Mouse (Mus musculus): Measurements from ENCODE around the gene Lcat. TPM values are rescaled to one million over a fixed set of nuclear protein-coding genes. Genes with fewer than 3 reads are reported as not detected.

Gene Lcat
- polyA plus RNA-seq, 1 experiment from 2014 or later = 32.1 TPM

GRCm38 (mm10) chr8:105959350-105959749 is 16.2 kb upstream of the Lcat start:
- no peak overlapping the region; the same call in 1 of the 2 replicates for H3K9ac ChIP-seq (ENCODE audit: low read depth, low read length)
- DNase-seq (ENCODE audit: low spot score) (no peak), ATAC-seq (replicated peaks; ENCODE audit: low FRiP score) (no peak)

GRCm38 (mm10) chr8:105957813-105958212 is 14.6 kb upstream of the Lcat start:
- WGBS = 52% methylated on average over 3 of the region's 4 CpGs
- ATAC-seq (replicated peaks; ENCODE audit: low FRiP score) = no peak
- Histone ChIP-seq H3K9ac (ENCODE audit: low read depth, low read length) (no peak overlapping the region), H3K27me3 (replicated peaks; ENCODE audit: control insufficient read depth, insufficient read depth, low read length) (no peaks in the 10 kb centered on the region), H3K36me3 (ENCODE audit: control insufficient read depth, insufficient read depth, low read length) (peaks cover 26% of the 10 kb centered on the region), H3K4me1 (replicated peaks; ENCODE audit: control insufficient read depth, insufficient read depth, low read length) (peaks cover 16% of the 10 kb centered on the region), H3K27ac (ENCODE audit: low read depth, low read length) (no peak overlapping the region), H3K4me3 (ENCODE audit: low read depth, low read length) (no peak overlapping the region), H3K9me3 (ENCODE audit: control insufficient read depth, low read length) (no peaks in the 10 kb centered on the region), H3K4me2 (no peak overlapping the region)
- DNase-seq (ENCODE audit: low spot score) = no peak

More at GRCm38 (mm10) chr8:105959350-105959749, 16.2 kb upstream of the Lcat start:
- Histone ChIP-seq H3K4me2 (no peak overlapping the region), H3K27ac (ENCODE audit: low read depth, low read length) (no peak overlapping the region), H3K4me3 (ENCODE audit: low read depth, low read length) (no peak overlapping the region), H3K4me1 (replicated peaks; ENCODE audit: control insufficient read depth, insufficient read depth, low read length) (peaks cover 22% of the 10 kb centered on the region), H3K27me3 (replicated peaks; ENCODE audit: control insufficient read depth, insufficient read depth, low read length) (no peaks in the 10 kb centered on the region), H3K9me3 (ENCODE audit: control insufficient read depth, low read length) (no peaks in the 10 kb centered on the region), H3K36me3 (ENCODE audit: control insufficient read depth, insufficient read depth, low read length) (peaks cover 19% of the 10 kb centered on the region)
- 91% methylated on average over 7 of the region's 7 CpGs for WGBS

GRCm38 (mm10) chr8:105956556-105956955 is 13.4 kb upstream of the Lcat start:
- H3K36me3 ChIP-seq (ENCODE audit: control insufficient read depth, insufficient read depth, low read length) = peaks cover 26% of the 10 kb centered on the region
- H3K4me2 ChIP-seq = no peak overlapping the region
- H3K9ac ChIP-seq (ENCODE audit: low read depth, low read length) = no peak overlapping the region
- WGBS = 91% methylated on average over 4 of the region's 4 CpGs
- H3K4me1 ChIP-seq (replicated peaks; ENCODE audit: control insufficient read depth, insufficient read depth, low read length) = peaks cover 9% of the 10 kb centered on the region
- no peak overlapping the region for H3K4me3 ChIP-seq (ENCODE audit: low read depth, low read length)
- H3K9me3 ChIP-seq (ENCODE audit: control insufficient read depth, low read length) = no peaks in the 10 kb centered on the region
- DNase-seq (ENCODE audit: low spot score) = no peak
- H3K27ac ChIP-seq (ENCODE audit: low read depth, low read length) = no peak overlapping the region
- no peak for ATAC-seq (replicated peaks; ENCODE audit: low FRiP score)
- no peaks in the 10 kb centered on the region for H3K27me3 ChIP-seq (replicated peaks; ENCODE audit: control insufficient read depth, insufficient read depth, low read length)

GRCm38 (mm10) chr8:105951057-105951659 is 8.0 kb upstream of the Lcat start:
- ATAC-seq (replicated peaks; ENCODE audit: low FRiP score) (no peak), DNase-seq (ENCODE audit: low spot score) (no peak)
- Histone ChIP-seq H3K4me2 (no peak overlapping the region), H3K9me3 (ENCODE audit: control insufficient read depth, low read length) (no peaks in the 10 kb centered on the region), H3K4me1 (replicated peaks; ENCODE audit: control insufficient read depth, insufficient read depth, low read length) (no peaks in the 10 kb centered on the region), H3K27ac (ENCODE audit: low read depth, low read length) (no peak overlapping the region), H3K27me3 (replicated peaks; ENCODE audit: control insufficient read depth, insufficient read depth, low read length) (no peaks in the 10 kb centered on the region), H3K9ac (ENCODE audit: low read depth, low read length) (no peak overlapping the region; the same call in 1 of the 2 replicates), H3K4me3 (ENCODE audit: low read depth, low read length) (no peak overlapping the region), H3K36me3 (ENCODE audit: control insufficient read depth, insufficient read depth, low read length) (peaks cover 39% of the 10 kb centered on the region)
- WGBS = 63% methylated on average over 7 of the region's 7 CpGs

DNA sequence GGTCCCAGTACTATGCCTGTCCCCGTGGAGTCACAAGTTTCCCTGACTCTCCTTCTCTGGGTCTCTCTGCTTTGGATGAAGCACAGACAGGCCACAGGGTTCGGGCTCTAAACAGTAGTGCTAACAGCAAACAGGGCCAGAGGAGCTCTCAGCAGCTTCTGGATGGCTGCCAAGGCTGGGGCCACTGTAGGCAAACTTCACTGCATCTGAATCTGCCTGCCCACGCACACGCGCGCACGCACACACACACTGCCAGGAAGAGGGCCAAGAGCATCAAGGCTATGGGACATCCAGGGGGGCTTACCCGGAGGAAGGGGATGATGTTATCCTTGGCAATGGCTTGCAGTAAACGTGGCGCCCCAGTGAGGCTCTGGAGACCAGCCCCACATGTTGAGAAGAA is 6.2 kb upstream of the Lcat start:
- 88% methylated on average over 10 of the region's 10 CpGs for WGBS
- no peaks in the 10 kb centered on the region for H3K9me3 ChIP-seq (ENCODE audit: control insufficient read depth, low read length)
- no peaks in the 10 kb centered on the region for H3K27me3 ChIP-seq (replicated peaks; ENCODE audit: control insufficient read depth, insufficient read depth, low read length)
- H3K4me1 ChIP-seq (replicated peaks; ENCODE audit: control insufficient read depth, insufficient read depth, low read length) = no peaks in the 10 kb centered on the region
- H3K36me3 ChIP-seq (ENCODE audit: control insufficient read depth, insufficient read depth, low read length) = peaks cover 50% of the 10 kb centered on the region
- H3K4me3 ChIP-seq (ENCODE audit: low read depth, low read length) = no peak overlapping the region
- no peak overlapping the region for H3K4me2 ChIP-seq
- no peak for ATAC-seq (replicated peaks; ENCODE audit: low FRiP score)
- H3K27ac ChIP-seq (ENCODE audit: low read depth, low read length) = no peak overlapping the region
- H3K9ac ChIP-seq (ENCODE audit: low read depth, low read length) = no peak overlapping the region
- DNase-seq (ENCODE audit: low spot score) = no peak

- ATAC-seq (replicated peaks; ENCODE audit: low FRiP score) = peak; percentile 13; the same call in 1 of the 2 replicates
- no peak overlapping the region for H3K9ac ChIP-seq (ENCODE audit: low read depth, low read length)
- H3K27me3 ChIP-seq (replicated peaks; ENCODE audit: control insufficient read depth, insufficient read depth, low read length) = no peaks in the 10 kb centered on the region
- peaks cover 19% of the 10 kb centered on the region for H3K4me1 ChIP-seq (replicated peaks; ENCODE audit: control insufficient read depth, insufficient read depth, low read length)
- no peak for DNase-seq (ENCODE audit: low spot score)
- WGBS = 88% methylated on average over 5 of the region's 5 CpGs
- no peaks in the 10 kb centered on the region; the same call in 1 of the 2 replicates for H3K9me3 ChIP-seq (ENCODE audit: control insufficient read depth, low read length)
- H3K36me3 ChIP-seq (ENCODE audit: control insufficient read depth, insufficient read depth, low read length) = peaks cover 50% of the 10 kb centered on the region
- H3K4me3 ChIP-seq (ENCODE audit: low read depth, low read length) = peak overlapping the region; percentile 41
- H3K4me2 ChIP-seq = peak overlapping the region; percentile 54
- peak overlapping the region; percentile 64; the same call in 1 of the 2 replicates for H3K27ac ChIP-seq (ENCODE audit: low read depth, low read length)
These were observed 640 bp downstream of the Lcat start for GRCm38 (mm10) chr8:105942542-105942941.

DNA sequence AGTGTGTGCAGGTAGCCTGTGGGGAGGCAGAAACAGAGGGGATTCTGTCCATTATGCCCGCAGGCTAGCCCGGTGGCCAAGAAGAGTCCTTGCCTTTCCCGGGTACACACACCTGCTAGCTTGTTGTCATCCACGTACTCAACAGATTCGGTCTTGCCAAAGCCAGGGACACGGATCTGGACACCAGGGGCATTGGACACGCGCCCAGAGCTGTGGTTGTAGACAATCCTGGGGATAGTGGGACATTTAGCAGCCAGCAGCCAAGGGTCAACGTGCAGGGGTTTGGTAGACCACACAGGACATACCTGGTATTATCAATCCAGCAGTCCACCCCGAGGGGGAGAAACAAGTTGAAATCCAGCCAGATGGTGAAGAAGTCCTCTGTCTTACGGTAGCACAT is 1.2 kb downstream of the Lcat start:
- Histone ChIP-seq H3K9ac (ENCODE audit: low read depth, low read length) (peak overlapping the region; percentile 5; the same call in 1 of the 2 replicates), H3K36me3 (ENCODE audit: control insufficient read depth, insufficient read depth, low read length) (peaks cover 46% of the 10 kb centered on the region), H3K9me3 (ENCODE audit: control insufficient read depth, low read length) (no peaks in the 10 kb centered on the region; the same call in 1 of the 2 replicates), H3K27me3 (replicated peaks; ENCODE audit: control insufficient read depth, insufficient read depth, low read length) (no peaks in the 10 kb centered on the region), H3K27ac (ENCODE audit: low read depth, low read length) (peak overlapping the region; percentile 26; the same call in 1 of the 2 replicates), H3K4me3 (ENCODE audit: low read depth, low read length) (peak overlapping the region; percentile 41), H3K4me2 (peak overlapping the region; percentile 52), H3K4me1 (replicated peaks; ENCODE audit: control insufficient read depth, insufficient read depth, low read length) (peaks cover 19% of the 10 kb centered on the region)
- 86% methylated on average over 11 of the region's 11 CpGs for WGBS
- no peak for ATAC-seq (replicated peaks; ENCODE audit: low FRiP score)
- no peak for DNase-seq (ENCODE audit: low spot score)

DNA sequence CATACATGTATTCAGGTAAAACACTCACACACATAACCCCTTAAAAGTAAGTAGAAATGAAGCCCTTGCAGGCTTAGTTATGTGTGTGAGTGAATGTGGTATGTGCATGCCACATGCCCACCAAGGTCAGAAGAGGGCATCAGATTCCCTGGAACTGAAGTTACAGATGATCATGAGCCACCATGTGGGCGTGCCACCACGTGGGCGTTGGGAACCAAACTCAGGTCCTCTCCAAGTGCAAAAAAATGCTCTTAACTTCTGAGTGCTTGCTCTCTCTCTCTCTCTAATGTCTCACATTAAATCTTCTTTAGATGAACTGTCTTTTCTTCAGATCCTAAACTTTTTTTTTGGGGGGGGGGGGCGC is 4.9 kb downstream of the Lcat start, which contains the start of gene Psmb10:
Psmb10 (minus strand) TSS at position 139 of the 364 bp plus-strand sequence.
- Histone ChIP-seq H3K9ac (ENCODE audit: low read depth, low read length) (peak within 1 kb of the TSS; percentile 78), H3K9me3 (ENCODE audit: control insufficient read depth, low read length) (no peaks in the 10 kb centered on the region; the same call in 1 of the 2 replicates), H3K27me3 (replicated peaks; ENCODE audit: control insufficient read depth, insufficient read depth, low read length) (no peaks in the 10 kb centered on the region), H3K27ac (ENCODE audit: low read depth, low read length) (peak within 1 kb of the TSS; percentile 84), H3K4me2 (peak within 1 kb of the TSS; percentile 92), H3K36me3 (ENCODE audit: control insufficient read depth, insufficient read depth, low read length) (peaks cover 22% of the 10 kb centered on the region), H3K4me3 (ENCODE audit: low read depth, low read length) (peak within 1 kb of the TSS; percentile 85), H3K4me1 (replicated peaks; ENCODE audit: control insufficient read depth, insufficient read depth, low read length) (peaks cover 32% of the 10 kb centered on the region)
- 17% methylated on average over 4 of the region's 4 CpGs for WGBS
- DNase-seq (ENCODE audit: low spot score) = peak; percentile 42
- no peak for ATAC-seq (replicated peaks; ENCODE audit: low FRiP score)

Measured in liver, embryonic 11.5 days (tissue).